In genomic region chr17:78824346-78824745, GRCm38 (mm10) we compare ENCODE assay signal across 26 mouse cellular contexts. TPM values are rescaled to one million over a fixed set of nuclear protein-coding genes. Genes with fewer than 3 reads are reported as not detected.
DNase-seq lines count a peak whose midpoint lies in the region; ATAC-seq lines count a peak whose summit lies in the region.
"Had no signal": no experiment of that assay in that cellular context is flagged by ENCODE, and none has a peak within 500 bp of the region (broad histone marks: within the 10 kb centered on the region; RNA-seq: fewer than 3 reads in every experiment).

No protein-coding gene starts in this region.

- peaks cover 7% of the 10 kb centered on the region for H3K4me1 ChIP-seq in heart, embryonic 12.5 days (replicated peaks)
- H3K4me1 ChIP-seq in heart, embryonic 15.5 days (replicated peaks): peaks cover 7% of the 10 kb centered on the region; the same call in 1 of the 2 replicates
- H3K4me1 ChIP-seq: forebrain, embryonic 10.5 days; forebrain, embryonic 13.5 days; heart, embryonic 10.5 days; hindbrain, embryonic 10.5 days; hindbrain, embryonic 13.5 days; intestine, embryonic 15.5 days had no signal

- H3K9me3 ChIP-seq in heart, embryonic 12.5 days (replicated peaks): no peaks in the 10 kb centered on the region
- no peaks in the 10 kb centered on the region for H3K9me3 ChIP-seq in heart, embryonic 15.5 days (replicated peaks)
- H3K9me3 ChIP-seq: forebrain, embryonic 10.5 days; forebrain, embryonic 13.5 days; heart, embryonic 10.5 days; hindbrain, embryonic 10.5 days; hindbrain, embryonic 13.5 days; intestine, embryonic 15.5 days had no signal

- no peaks in the 10 kb centered on the region for H3K27me3 ChIP-seq in heart, embryonic 12.5 days (replicated peaks)
- H3K27me3 ChIP-seq in heart, embryonic 15.5 days: no peaks in the 10 kb centered on the region
- H3K27me3 ChIP-seq: forebrain, embryonic 13.5 days; hindbrain, embryonic 13.5 days; intestine, embryonic 15.5 days had no signal

- intact Hi-C loops in heart, postnatal 14 days (cut with DNase I): no loop called here

- H3K4me3 ChIP-seq in heart, embryonic 12.5 days: no peak overlapping the region
- H3K4me3 ChIP-seq in heart, embryonic 15.5 days: no peak overlapping the region
- H3K4me3 ChIP-seq: forebrain, embryonic 10.5 days; forebrain, embryonic 13.5 days; heart, embryonic 10.5 days; hindbrain, embryonic 10.5 days; hindbrain, embryonic 13.5 days; intestine, embryonic 15.5 days had no signal

- DNase-seq in gastrocnemius, adult 8-10 months (ENCODE audit: low spot score in 2 of 2): peak; percentile 5 to 20
- DNase-seq in gastrocnemius, postnatal 10 days: no peak
- no peak for DNase-seq in heart, adult 9 months (ENCODE audit: low spot score in 2 of 2)
- no peak for DNase-seq in heart, postnatal 14 days
- peak; percentile 62 for DNase-seq in skeletal muscle tissue, adult 2 months (ENCODE audit: low read depth, low spot score)
- no peak for DNase-seq in embryo, embryonic 10 days (ENCODE audit: low spot score)
- DNase-seq: adrenal gland, adult 2 months; adrenal gland, postnatal 14 days; cerebellum, adult 11-12 months; cerebellum, adult 8-10 months; cerebellum, postnatal 10 days; cerebellum, postnatal 36 days; heart, postnatal 36 days; kidney, adult 11 months; kidney, adult 9 months had no signal

- ATAC-seq in heart, embryonic 12.5 days (ENCODE audit: insufficient number of reproducible peaks, low FRiP score): no peak
- no peak for ATAC-seq in heart, embryonic 15.5 days (replicated peaks; ENCODE audit: insufficient number of reproducible peaks, insufficient read depth, low FRiP score, low read depth)
- ATAC-seq: CD4-positive, CD25-positive, alpha-beta regulatory T cell, adult 4 months; forebrain, embryonic 13.5 days; forebrain, embryonic 16.5 days; hindbrain, embryonic 16.5 days; intestine, embryonic 15.5 days had no signal

- H3K9ac ChIP-seq in heart, embryonic 12.5 days: no peak overlapping the region
- H3K9ac ChIP-seq in heart, embryonic 15.5 days: peak overlapping the region; percentile 17; the same call in 1 of the 2 replicates
- H3K9ac ChIP-seq: forebrain, embryonic 13.5 days; hindbrain, embryonic 13.5 days; intestine, embryonic 15.5 days had no signal

- H3K36me3 ChIP-seq in heart, embryonic 12.5 days: peaks cover 74% of the 10 kb centered on the region
- peaks cover 64% of the 10 kb centered on the region for H3K36me3 ChIP-seq in heart, embryonic 15.5 days

- H3K27ac ChIP-seq in heart, embryonic 12.5 days (ENCODE audit: poor library complexity, severe bottlenecking): peak overlapping the region; percentile 37
- peak overlapping the region; percentile 45 for H3K27ac ChIP-seq in heart, embryonic 15.5 days
- H3K27ac ChIP-seq: forebrain, embryonic 10.5 days; forebrain, embryonic 13.5 days; heart, embryonic 10.5 days; hindbrain, embryonic 10.5 days; hindbrain, embryonic 13.5 days; intestine, embryonic 15.5 days had no signal

- WGBS in heart, embryonic 12.5 days: 57% methylated on average over 13 of the region's 13 CpGs
- WGBS in heart, embryonic 15.5 days: 45% methylated on average over 13 of the region's 13 CpGs

- H3K4me2 ChIP-seq in heart, embryonic 12.5 days: peak overlapping the region; percentile 5; the same call in 1 of the 2 replicates
- H3K4me2 ChIP-seq in heart, embryonic 15.5 days: no peak overlapping the region
- H3K4me2 ChIP-seq: forebrain, embryonic 13.5 days; hindbrain, embryonic 13.5 days; intestine, embryonic 15.5 days had no signal

RNA-seq across cellular contexts. Expression of gene Heatr5b, which starts 10.8 kb away (rescaled TPM):
- total RNA-seq in gastrocnemius, adult 8-10 months (2022): 1 to 10 TPM; 6.4 to 9.1 (median 8.1) TPM
- total RNA-seq in gastrocnemius, postnatal 10 days (2021): 10 to 100 TPM in 1 of 2 experiments, 1 to 10 TPM in 1; 10.0 to 12.5 TPM
- 23.8 and 25.1 TPM in 2 replicates for polyA plus RNA-seq in heart, embryonic 12.5 days (2016; fragmentation: Nextera tagmentation; extraction: Ambion mirVana)
- polyA plus RNA-seq in heart, embryonic 15.5 days (2015; fragmentation: Nextera tagmentation; extraction: Ambion mirVana): 21.9 and 22.2 TPM in 2 replicates
- total RNA-seq in heart, postnatal 14 days (2021): 10 to 100 TPM; 32.5 to 36.3 TPM

RNA-seq across cellular contexts. Expression of gene Gpatch11, which starts 11.0 kb away (rescaled TPM):
- total RNA-seq in gastrocnemius, adult 8-10 months (2022): 10 to 100 TPM; 15.9 to 27.9 (median 23.1) TPM
- total RNA-seq in gastrocnemius, postnatal 10 days (2021): 10 to 100 TPM; 21.4 to 22.3 TPM
- polyA plus RNA-seq in heart, embryonic 12.5 days (2016; fragmentation: Nextera tagmentation; extraction: Ambion mirVana): 38.4 TPM in 2 replicates
- polyA plus RNA-seq in heart, embryonic 15.5 days (2015; fragmentation: Nextera tagmentation; extraction: Ambion mirVana): 36.8 and 39.5 TPM in 2 replicates
- 10 to 100 TPM; 22.9 to 25.8 TPM for total RNA-seq in heart, postnatal 14 days (2021)

RNA-seq across cellular contexts. Expression of gene Eif2ak2, which starts 58.0 kb away (rescaled TPM):
- total RNA-seq in gastrocnemius, adult 8-10 months (2022): 1 to 10 TPM; 2.7 to 3.8 (median 3.3) TPM
- total RNA-seq in gastrocnemius, postnatal 10 days (2021): 1 to 10 TPM; 8.5 to 9.5 TPM
- polyA plus RNA-seq in heart, embryonic 12.5 days (2016; fragmentation: Nextera tagmentation; extraction: Ambion mirVana): 11.1 and 11.7 TPM in 2 replicates
- polyA plus RNA-seq in heart, embryonic 15.5 days (2015; fragmentation: Nextera tagmentation; extraction: Ambion mirVana): 9.7 and 11.8 TPM in 2 replicates
- 10 to 100 TPM in 1 of 2 experiments, 1 to 10 TPM in 1; 8.7 to 10.4 TPM for total RNA-seq in heart, postnatal 14 days (2021)

Comparison
In these comparisons a context has a peak if more than half of its experiments do, and no peak if none do; other contexts are left out.
1. DNase-seq: peak in gastrocnemius, adult 8-10 months (2 of 2) and skeletal muscle tissue, adult 2 months (single experiment); none in gastrocnemius, postnatal 10 days (single experiment), heart, adult 9 months (0 of 2), heart, postnatal 14 days (0 of 2) and embryo, embryonic 10 days (single experiment).